Mouse (Mus musculus): ENCODE data around the gene Mxi1.
A peak's percentile ranks its signal among the peaks of the same experiment; 100 is the strongest.

DNA sequence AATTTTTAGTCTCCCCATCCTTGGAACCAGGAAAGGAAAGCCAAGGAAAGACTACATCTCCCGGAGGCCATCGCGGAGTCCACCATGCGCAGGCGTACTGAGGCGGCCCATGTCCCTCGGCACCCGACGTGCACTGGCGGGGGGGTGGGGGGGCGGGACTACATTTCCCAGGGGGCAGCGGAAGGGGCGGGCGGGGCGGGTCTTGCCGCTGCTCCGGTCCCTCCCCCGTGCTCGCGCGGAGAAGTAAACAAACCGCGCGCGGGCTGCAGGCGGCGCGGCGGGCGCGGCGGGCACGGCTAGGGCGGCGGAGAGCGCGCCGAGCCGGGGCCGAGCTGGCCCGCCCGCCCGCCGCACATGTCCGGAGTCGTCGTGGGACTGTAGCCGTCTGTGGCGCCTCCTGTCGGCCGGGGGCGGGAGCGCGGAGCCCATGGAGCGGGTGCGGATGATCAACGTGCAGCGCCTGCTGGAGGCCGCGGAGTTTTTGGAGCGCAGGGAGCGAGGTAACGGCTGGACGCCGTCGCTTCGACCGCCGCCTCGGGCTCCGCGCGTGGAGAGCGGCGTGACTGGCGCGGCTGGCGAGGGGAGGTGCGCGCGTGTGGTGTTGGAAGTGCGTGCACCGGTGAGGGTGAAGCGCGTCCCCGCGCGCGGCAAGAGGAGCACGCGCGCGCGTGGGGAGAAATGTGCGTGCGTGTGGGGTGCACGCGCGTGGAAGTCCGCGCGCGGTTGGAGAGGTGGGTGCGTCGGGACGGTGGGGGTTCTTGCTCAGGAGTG lies 19.1 kb downstream of the Mxi1 start:
- TF ChIP-seq CTCF (IDR thresholded peaks at IDR 0.05; ENCODE audit: low read depth) (peak; percentile 84), EP300 (optimal IDR thresholded peaks at IDR 0.05) (no peak)
